Mouse (Mus musculus): ENCODE measurements around the gene Gm973. TPM values are rescaled to one million over a fixed set of nuclear protein-coding genes. Genes with fewer than 3 reads are reported as not detected.

Gm973 gene
- polyA plus RNA-seq, 2 experiments, result 2.1 to 2.8 TPM

DNA sequence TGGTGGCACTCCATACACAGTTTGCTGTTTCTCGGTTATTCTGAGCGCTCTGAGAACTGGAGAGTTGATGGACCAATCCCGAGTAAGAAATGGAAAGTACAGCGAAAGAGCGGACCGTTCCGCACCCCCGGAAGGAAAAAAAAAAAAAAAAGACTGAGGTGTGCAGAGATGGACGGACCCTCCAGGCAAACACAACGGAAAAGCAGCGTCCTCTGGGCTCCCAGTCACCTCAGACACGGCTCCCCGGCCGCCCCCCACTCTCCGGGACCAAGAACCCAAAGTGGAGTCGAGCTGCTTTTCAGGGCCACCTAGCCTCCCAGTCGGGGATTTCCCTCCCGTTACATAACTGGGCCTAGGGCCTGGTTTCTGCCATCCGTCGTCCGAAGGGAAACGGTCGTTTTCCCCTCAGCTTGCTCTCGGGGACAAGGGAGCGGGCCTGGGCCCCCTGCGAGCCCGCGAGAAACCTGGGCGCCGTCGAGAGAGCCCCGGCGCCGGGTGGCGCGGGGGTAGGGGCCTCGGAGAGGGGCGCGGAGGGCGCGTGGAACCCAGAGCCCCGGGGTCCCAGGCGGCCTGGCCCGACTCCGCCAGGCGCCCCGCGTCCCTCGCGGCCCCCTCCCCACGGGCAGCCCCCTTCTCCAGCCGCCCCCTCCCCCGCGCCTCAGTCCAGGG, 154.0 kb downstream of the Gm973 start:
- Histone ChIP-seq H3K4me1 (ENCODE audit: control insufficient read depth, insufficient read depth, low read length) (peaks cover 4% of the 10 kb centered on the region; the same call in 1 of the 2 replicates), H3K27me3 (ENCODE audit: control insufficient read depth, insufficient read depth, low read length) (no peaks in the 10 kb centered on the region), H3K9ac (ENCODE audit: low read depth, low read length, severe bottlenecking) (peak overlapping the region; percentile 98), H3K4me3 (replicated peaks; ENCODE audit: low read length) (peak overlapping the region; percentile 95), H3K4me2 (replicated peaks; ENCODE audit: low read depth, low read length, severe bottlenecking) (peak overlapping the region; percentile 66), H3K36me3 (ENCODE audit: control insufficient read depth, insufficient read depth, low read length) (no peaks in the 10 kb centered on the region; the same call in 1 of the 2 replicates), H3K27ac (replicated peaks; ENCODE audit: low read depth, low read length) (peak overlapping the region; percentile 96), H3K9me3 (ENCODE audit: control insufficient read depth, low read length) (no peaks in the 10 kb centered on the region)
- peak; percentile 45 for ATAC-seq (ENCODE audit: low FRiP score, low read depth)
- TF ChIP-seq POLR2A (IDR thresholded peaks at IDR 0.05; ENCODE audit: borderline replicate concordance, extremely low read depth, insufficient read depth, insufficient read length), result no peak
- DNase-seq (ENCODE audit: low spot score), result peak; percentile 7
- under 1% methylated on average over 36 of the region's 54 CpGs for WGBS

DNA sequence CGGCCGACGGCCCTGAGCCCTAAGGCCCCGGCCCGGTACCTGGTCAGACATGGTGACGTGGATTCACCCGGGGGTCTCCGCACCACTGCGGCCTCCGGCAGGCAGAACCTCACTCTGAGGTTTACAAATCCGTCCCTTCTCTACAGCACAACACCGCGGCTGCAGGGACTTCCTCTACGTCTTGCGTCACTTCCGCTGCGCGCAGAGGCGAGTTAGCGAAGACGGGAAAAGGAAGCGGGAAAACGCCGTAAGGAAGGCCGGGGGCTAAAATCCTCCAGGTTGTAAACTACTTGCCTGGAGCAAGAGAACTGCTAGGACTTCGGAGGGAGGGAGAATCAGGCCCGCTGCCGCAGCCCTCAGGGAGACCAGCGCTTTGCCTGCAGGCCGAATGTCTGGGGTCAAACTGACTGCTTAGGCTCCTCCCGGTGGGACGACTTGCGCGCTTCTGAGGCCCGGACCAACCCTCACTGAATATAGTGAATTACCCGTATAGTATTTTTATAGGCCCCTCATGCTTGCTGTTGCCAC, 154.6 kb downstream of the Gm973 start, which contains the start of gene Sumo1:
Gene Sumo1 (minus strand): TSS at position 194 of the 528 bp plus-strand sequence.
- peak; percentile 94 for ATAC-seq (ENCODE audit: low FRiP score, low read depth)
- WGBS, result under 1% methylated on average over 31 of the region's 36 CpGs
- Histone ChIP-seq H3K4me1 (ENCODE audit: control insufficient read depth, insufficient read depth, low read length) (peaks cover 4% of the 10 kb centered on the region; the same call in 1 of the 2 replicates), H3K36me3 (ENCODE audit: control insufficient read depth, insufficient read depth, low read length) (no peaks in the 10 kb centered on the region; the same call in 1 of the 2 replicates), H3K4me3 (replicated peaks; ENCODE audit: low read length) (peak within 1 kb of the TSS; percentile 95), H3K27ac (replicated peaks; ENCODE audit: low read depth, low read length) (peak within 1 kb of the TSS; percentile 96), H3K4me2 (replicated peaks; ENCODE audit: low read depth, low read length, severe bottlenecking) (peak within 1 kb of the TSS; percentile 66), H3K27me3 (ENCODE audit: control insufficient read depth, insufficient read depth, low read length) (no peaks in the 10 kb centered on the region), H3K9ac (ENCODE audit: low read depth, low read length, severe bottlenecking) (peak within 1 kb of the TSS; percentile 98), H3K9me3 (ENCODE audit: control insufficient read depth, low read length) (no peaks in the 10 kb centered on the region)
- peak; percentile 94; the same call in 1 of the 2 replicates for TF ChIP-seq POLR2A (IDR thresholded peaks at IDR 0.05; ENCODE audit: borderline replicate concordance, extremely low read depth, insufficient read depth, insufficient read length)
- peak; percentile 86 for DNase-seq (ENCODE audit: low spot score)

DNA sequence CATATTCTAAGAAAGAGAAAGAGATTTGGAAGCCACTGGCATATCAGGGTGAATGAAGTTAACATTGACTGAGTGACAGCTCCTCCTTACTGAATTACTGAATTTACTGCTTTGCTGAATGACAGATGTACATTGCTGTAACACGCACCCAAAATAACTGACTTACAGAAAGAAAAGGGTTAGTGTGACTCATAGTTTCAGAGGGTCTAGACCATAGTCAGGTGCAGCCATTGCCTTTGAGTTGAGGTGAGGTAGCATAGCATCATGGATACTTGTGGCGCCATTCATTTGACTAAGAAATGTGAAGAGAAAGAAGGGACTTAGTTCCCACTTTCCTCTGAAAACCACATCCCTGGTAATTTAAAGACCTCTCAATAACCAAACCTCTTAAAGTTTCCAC, 157.6 kb downstream of the Gm973 start:
- DNase-seq (ENCODE audit: low spot score) (no peak), ATAC-seq (ENCODE audit: low FRiP score, low read depth) (no peak)
- H3K4me2 ChIP-seq (replicated peaks; ENCODE audit: low read depth, low read length, severe bottlenecking), result no peak overlapping the region
- H3K9me3 ChIP-seq (ENCODE audit: control insufficient read depth, low read length), result no peaks in the 10 kb centered on the region
- TF ChIP-seq POLR2A (IDR thresholded peaks at IDR 0.05; ENCODE audit: borderline replicate concordance, extremely low read depth, insufficient read depth, insufficient read length), result no peak
- no peak overlapping the region for H3K4me3 ChIP-seq (replicated peaks; ENCODE audit: low read length)
- no peak overlapping the region for H3K9ac ChIP-seq (ENCODE audit: low read depth, low read length, severe bottlenecking)
- 96% methylated on average over 2 of the region's 2 CpGs for WGBS
- no peak overlapping the region for H3K27ac ChIP-seq (replicated peaks; ENCODE audit: low read depth, low read length)
- H3K36me3 ChIP-seq (ENCODE audit: control insufficient read depth, insufficient read depth, low read length), result no peaks in the 10 kb centered on the region; the same call in 1 of the 2 replicates
- no peaks in the 10 kb centered on the region for H3K27me3 ChIP-seq (ENCODE audit: control insufficient read depth, insufficient read depth, low read length)
- peaks cover 4% of the 10 kb centered on the region; the same call in 1 of the 2 replicates for H3K4me1 ChIP-seq (ENCODE audit: control insufficient read depth, insufficient read depth, low read length)

DNA sequence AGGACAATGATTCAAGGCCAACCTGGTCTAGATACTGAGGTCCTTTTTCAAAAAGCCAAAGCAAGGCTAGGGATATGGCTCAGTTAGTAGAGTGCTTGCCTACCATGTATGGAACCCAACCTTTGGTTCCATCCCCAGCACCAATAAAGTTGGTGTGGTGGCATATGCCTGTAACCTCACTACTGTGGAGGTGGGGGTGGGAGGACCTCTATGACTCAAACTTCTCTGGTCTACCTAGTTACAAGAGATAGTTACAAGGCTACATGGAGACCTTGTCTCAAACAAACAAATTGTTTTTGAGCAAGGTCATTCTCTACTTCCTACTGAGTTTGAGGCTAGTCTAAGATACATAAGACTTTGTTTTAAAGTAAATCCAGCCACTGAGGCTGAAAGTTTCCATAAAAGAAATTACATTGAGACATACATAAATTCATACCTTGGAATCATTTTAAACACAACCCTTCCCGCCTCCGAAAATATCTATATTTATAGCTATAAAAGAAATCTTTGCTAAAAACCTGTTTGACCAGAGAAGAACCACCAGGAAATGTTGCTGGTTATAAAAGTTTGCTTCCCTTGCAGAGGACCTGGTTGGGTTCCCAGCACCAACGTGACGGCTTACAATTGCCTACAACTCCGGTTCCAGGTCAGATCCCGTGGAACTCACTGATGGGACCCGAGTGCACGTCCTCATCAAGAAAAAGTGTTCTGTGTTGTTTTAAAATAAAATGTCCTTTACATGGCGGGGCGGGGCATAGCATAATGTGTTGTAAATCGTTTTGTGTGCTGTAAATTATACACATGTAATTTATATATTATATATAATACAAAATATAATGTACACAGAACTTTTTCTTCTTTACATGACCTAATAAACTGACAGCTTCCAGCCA, 168.1 kb downstream of the Gm973 start:
- Histone ChIP-seq H3K9ac (ENCODE audit: low read depth, low read length, severe bottlenecking) (peak overlapping the region; percentile 51; the same call in 1 of the 2 replicates), H3K4me1 (ENCODE audit: control insufficient read depth, insufficient read depth, low read length) (peaks cover 12% of the 10 kb centered on the region), H3K27me3 (ENCODE audit: control insufficient read depth, insufficient read depth, low read length) (no peaks in the 10 kb centered on the region), H3K4me2 (replicated peaks; ENCODE audit: low read depth, low read length, severe bottlenecking) (peak overlapping the region; percentile 97), H3K36me3 (ENCODE audit: control insufficient read depth, insufficient read depth, low read length) (no peaks in the 10 kb centered on the region), H3K9me3 (ENCODE audit: control insufficient read depth, low read length) (no peaks in the 10 kb centered on the region), H3K4me3 (replicated peaks; ENCODE audit: low read length) (peak overlapping the region; percentile 62), H3K27ac (replicated peaks; ENCODE audit: low read depth, low read length) (peak overlapping the region; percentile 49; the same call in 1 of the 2 replicates)
- TF ChIP-seq POLR2A (IDR thresholded peaks at IDR 0.05; ENCODE audit: borderline replicate concordance, extremely low read depth, insufficient read depth, insufficient read length), result no peak
- WGBS, result 12% methylated on average over 11 of the region's 11 CpGs
- ATAC-seq (ENCODE audit: low FRiP score, low read depth) (peak; percentile 50; the same call in 1 of the 2 replicates), DNase-seq (ENCODE audit: low spot score) (no peak)
